Mouse (Mus musculus) spleen, adult 2 months (tissue): ENCODE results near the gene Sgcd.

Experiments
- CTCF ChIP-seq: fragments of 200-500 bp; IDR thresholded peaks from 2 replicates; pipeline ENCODE4 v1.5.1; 2011; ENCODE audit warnings: mild to moderate bottlenecking, inconsistent platforms; ENCODE audit not compliant: insufficient read depth, insufficient read length, insufficient replicate concordance; ENCODE audit errors: extremely low read depth
- POLR2A ChIP-seq: fragments of 200-500 bp; IDR thresholded peaks from 2 replicates; pipeline ENCODE4 v1.6.1; 2011; ENCODE audit warnings: low read depth, low read length, inconsistent platforms

- TF ChIP-seq POLR2A (no peak), CTCF (no peak)
Measured at GRCm38 (mm10) chr11:47158089-47158488, 830.7 kb downstream of the Sgcd start.
